Mouse (Mus musculus) neural tube, embryonic 15.5 days (tissue): ENCODE results near the gene Fam83c. TPM values are rescaled to one million over a fixed set of nuclear protein-coding genes. Genes with fewer than 3 reads are reported as not detected.

Experiments used
- ATAC-seq: fragments of 200-750 bp; cut with Nextera tagmentation; 2 replicates; pipeline ENCODE4 v1.8.0; 2017; ENCODE audit warnings: mild to moderate bottlenecking, moderate TSS enrichment, moderate library complexity; ENCODE audit not compliant: low FRiP score
- H3K27ac ChIP-seq: fragments of 300-500 bp; sonication (generic); replicated peaks from 2 replicates; pipeline ENCODE4 v1.5.1; 2015; ENCODE audit warnings: mild to moderate bottlenecking, inconsistent platforms
- H3K27me3 ChIP-seq: fragments of 300-500 bp; sonication (generic); replicated peaks from 2 replicates; pipeline ENCODE4 v1.6.1; 2015; ENCODE audit warnings: inconsistent platforms
- H3K36me3 ChIP-seq: fragments of 300-500 bp; sonication (generic); 2 replicates; pipeline ENCODE4 v1.6.1; 2015; ENCODE audit warnings: inconsistent platforms
- H3K4me1 ChIP-seq: fragments of 300-500 bp; sonication (generic); 2 replicates; pipeline ENCODE4 v1.6.1; 2015; ENCODE audit warnings: inconsistent platforms
- H3K4me2 ChIP-seq: fragments of 300-500 bp; sonication (generic); 2 replicates; pipeline ENCODE4 v1.6.1; 2015; ENCODE audit warnings: inconsistent platforms, mild to moderate bottlenecking, moderate library complexity
- H3K4me3 ChIP-seq: fragments of 300-500 bp; sonication (generic); replicated peaks from 2 replicates; pipeline ENCODE4 v1.5.1; 2015; ENCODE audit warnings: mild to moderate bottlenecking, inconsistent platforms
- H3K9ac ChIP-seq: fragments of 300-500 bp; sonication (generic); replicated peaks from 2 replicates; pipeline ENCODE4 v1.6.1; 2015; ENCODE audit warnings: mild to moderate bottlenecking, inconsistent platforms
- H3K9me3 ChIP-seq: fragments of 300-500 bp; sonication (generic); replicated peaks from 2 replicates; pipeline ENCODE4 v1.6.1; 2016; ENCODE audit warnings: inconsistent platforms
- WGBS: fragments of 180-500 bp; shearing (Covaris S2); methylation state at CpG from one replicate; pipeline ENCODE4 v1.1.7; 2015; ENCODE audit warnings: mixed read lengths; 5-methylcytosine and 5-hydroxymethylcytosine counted together
- polyA plus RNA-seq: library from polyadenylated mRNA; unstranded; fragments of >200 nt; fragmentation: Nextera tagmentation; extraction: Ambion mirVana; gene quantifications from 2 replicates; pipeline ENCODE4 v1.2.1, GENCODE M21; 2015

Gene Fam83c
- polyA plus RNA-seq, 1 experiment from 2014 or later = 0.72 TPM

- no peak overlapping the region for H3K4me3 ChIP-seq
- H3K36me3 ChIP-seq = peaks cover 19% of the 10 kb centered on the region; the same call in 1 of the 2 replicates
- no peaks in the 10 kb centered on the region for H3K9me3 ChIP-seq
- H3K27me3 ChIP-seq = no peaks in the 10 kb centered on the region
- H3K4me2 ChIP-seq = no peak overlapping the region
- ATAC-seq = no peak
- H3K4me1 ChIP-seq = no peaks in the 10 kb centered on the region
- H3K9ac ChIP-seq = no peak overlapping the region
- WGBS = 91% methylated on average over 4 of the region's 4 CpGs
- no peak overlapping the region for H3K27ac ChIP-seq
These were observed 25.0 kb downstream of the Fam83c start for GRCm38 (mm10) chr2:155809620-155810019.

DNA sequence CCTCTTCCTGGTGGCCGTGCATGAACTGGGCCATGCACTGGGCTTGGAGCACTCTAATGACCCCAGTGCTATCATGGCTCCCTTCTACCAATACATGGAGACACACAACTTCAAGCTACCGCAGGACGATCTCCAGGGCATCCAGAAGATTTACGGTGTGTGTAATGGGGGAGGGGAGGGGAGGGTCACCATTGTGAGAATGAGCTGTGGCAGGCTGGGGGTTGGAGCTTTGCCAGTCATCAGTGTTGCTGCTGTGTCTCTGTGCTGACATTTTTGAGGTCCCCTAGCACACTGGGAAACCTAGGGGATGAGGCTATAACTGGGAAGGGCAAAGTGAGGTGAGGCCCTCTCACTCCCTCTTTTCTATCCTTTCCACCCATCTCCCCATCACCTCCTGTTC lies 27.2 kb downstream of the Fam83c start:
- Histone ChIP-seq H3K9ac (no peak overlapping the region), H3K36me3 (peaks cover 16% of the 10 kb centered on the region; the same call in 1 of the 2 replicates), H3K4me3 (no peak overlapping the region), H3K27me3 (no peaks in the 10 kb centered on the region), H3K4me1 (no peaks in the 10 kb centered on the region), H3K9me3 (no peaks in the 10 kb centered on the region), H3K27ac (no peak overlapping the region), H3K4me2 (no peak overlapping the region)
- WGBS = 32% methylated on average over 4 of the region's 4 CpGs
- ATAC-seq = no peak

- H3K9me3 ChIP-seq = no peaks in the 10 kb centered on the region
- H3K27ac ChIP-seq = no peak overlapping the region
- H3K4me2 ChIP-seq = no peak overlapping the region
- H3K27me3 ChIP-seq = no peaks in the 10 kb centered on the region
- no peaks in the 10 kb centered on the region for H3K4me1 ChIP-seq
- H3K4me3 ChIP-seq = no peak overlapping the region
- no peak overlapping the region for H3K9ac ChIP-seq
- WGBS = 76% methylated on average over 5 of the region's 5 CpGs
- peaks cover 20% of the 10 kb centered on the region for H3K36me3 ChIP-seq
- ATAC-seq = no peak
These were observed 28.1 kb downstream of the Fam83c start for GRCm38 (mm10) chr2:155806548-155806947.

DNA sequence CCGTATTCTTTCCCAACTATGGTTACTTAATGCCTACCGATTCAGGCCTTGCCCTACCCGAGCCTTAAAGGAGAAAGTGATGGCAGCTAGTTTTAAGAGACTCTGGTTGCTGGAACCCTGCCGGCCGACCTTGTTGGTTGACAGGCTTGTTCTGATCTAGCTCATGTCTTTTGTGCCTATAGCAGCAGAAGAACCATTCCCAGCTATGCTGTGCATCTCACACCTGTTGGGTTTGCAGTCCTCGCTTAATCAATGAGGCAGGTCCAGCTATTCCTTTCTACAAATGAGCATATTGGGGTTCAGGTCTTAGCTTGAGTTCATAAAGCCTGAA lies 28.8 kb downstream of the Fam83c start:
- no peak overlapping the region for H3K27ac ChIP-seq
- H3K27me3 ChIP-seq = no peaks in the 10 kb centered on the region
- H3K36me3 ChIP-seq = peaks cover 25% of the 10 kb centered on the region
- H3K9ac ChIP-seq = no peak overlapping the region
- no peak for ATAC-seq
- no peak overlapping the region for H3K4me2 ChIP-seq
- no peaks in the 10 kb centered on the region for H3K9me3 ChIP-seq
- no peaks in the 10 kb centered on the region for H3K4me1 ChIP-seq
- 91% methylated on average over 6 of the region's 6 CpGs for WGBS
- H3K4me3 ChIP-seq = no peak overlapping the region

DNA sequence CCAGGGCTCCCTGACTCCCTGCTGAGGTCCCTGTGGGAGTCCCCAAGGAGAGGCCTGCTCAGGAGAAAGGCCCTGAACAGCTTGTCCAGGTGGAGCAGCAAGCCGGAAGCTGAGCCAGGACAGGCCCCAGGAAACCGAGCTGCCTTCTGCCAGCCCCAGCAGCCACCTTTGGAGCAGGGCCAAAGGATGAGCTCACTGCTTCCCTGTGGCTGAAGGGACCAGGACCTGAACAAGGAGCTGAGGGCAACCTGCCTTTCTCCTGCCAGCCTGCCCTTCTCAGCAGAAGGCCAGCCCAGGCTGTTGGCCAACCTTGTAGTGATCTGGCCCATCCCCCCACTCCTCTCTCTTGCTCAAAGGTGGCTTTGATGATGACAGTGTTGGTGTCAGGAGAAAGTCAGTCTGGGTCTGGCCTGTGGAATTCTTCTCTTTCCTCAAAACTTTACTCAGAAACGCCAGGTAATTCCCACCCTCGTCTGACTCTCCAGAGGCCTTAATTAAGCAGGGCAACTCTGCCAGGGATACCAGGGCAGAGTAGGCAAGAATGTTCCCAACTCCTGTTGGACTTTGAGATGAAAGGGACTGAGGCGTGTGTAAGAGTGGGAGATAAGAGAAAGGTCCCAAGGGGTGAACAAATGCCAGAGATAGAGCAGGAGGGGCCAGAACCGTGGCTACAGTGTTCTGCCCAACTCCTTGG lies 29.3 kb downstream of the Fam83c start:
- WGBS = 61% methylated on average over 6 of the region's 6 CpGs
- H3K9me3 ChIP-seq = no peaks in the 10 kb centered on the region
- ATAC-seq = no peak
- no peak overlapping the region for H3K4me3 ChIP-seq
- H3K36me3 ChIP-seq = peaks cover 24% of the 10 kb centered on the region
- H3K27ac ChIP-seq = no peak overlapping the region
- no peak overlapping the region for H3K4me2 ChIP-seq
- no peak overlapping the region for H3K9ac ChIP-seq
- no peaks in the 10 kb centered on the region for H3K27me3 ChIP-seq
- no peaks in the 10 kb centered on the region for H3K4me1 ChIP-seq

- Histone ChIP-seq H3K4me3 (no peak overlapping the region), H3K27ac (no peak overlapping the region), H3K27me3 (no peaks in the 10 kb centered on the region), H3K9ac (no peak overlapping the region), H3K4me1 (no peaks in the 10 kb centered on the region), H3K36me3 (peaks cover 36% of the 10 kb centered on the region), H3K9me3 (no peaks in the 10 kb centered on the region), H3K4me2 (no peak overlapping the region)
- WGBS = 72% methylated on average over 5 of the region's 5 CpGs
- ATAC-seq = no peak
These were observed 30.6 kb downstream of the Fam83c start for GRCm38 (mm10) chr2:155804053-155804452.

- H3K27me3 ChIP-seq = no peaks in the 10 kb centered on the region
- 55% methylated on average over 3 of the region's 3 CpGs for WGBS
- no peak for ATAC-seq
- H3K4me2 ChIP-seq = no peak overlapping the region
- no peak overlapping the region for H3K27ac ChIP-seq
- peaks cover 49% of the 10 kb centered on the region for H3K36me3 ChIP-seq
- no peaks in the 10 kb centered on the region for H3K4me1 ChIP-seq
- no peak overlapping the region for H3K9ac ChIP-seq
- H3K9me3 ChIP-seq = no peaks in the 10 kb centered on the region
- no peak overlapping the region for H3K4me3 ChIP-seq
These were observed 31.9 kb downstream of the Fam83c start for GRCm38 (mm10) chr2:155802761-155803160.

DNA sequence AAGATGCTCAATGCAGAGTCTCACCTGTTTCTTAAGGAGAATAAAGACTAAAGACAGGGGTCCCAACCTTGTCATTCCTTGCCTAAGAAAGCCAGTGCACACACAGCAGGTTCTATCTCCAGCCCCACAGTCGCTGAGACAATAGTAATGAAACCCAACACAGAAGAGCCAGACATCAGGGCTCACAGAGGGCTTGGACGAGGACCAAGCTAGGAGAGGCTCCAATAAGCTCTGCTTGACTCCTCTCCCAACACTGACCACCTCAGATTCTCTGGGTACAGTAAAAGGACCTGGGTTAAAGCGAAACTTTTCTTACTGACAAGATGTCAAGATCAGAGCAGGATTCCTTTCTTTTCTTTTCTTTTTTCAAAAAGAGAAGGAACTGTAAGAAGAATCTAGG lies 36.0 kb downstream of the Fam83c start:
- Histone ChIP-seq H3K36me3 (peaks cover 65% of the 10 kb centered on the region), H3K9me3 (no peaks in the 10 kb centered on the region), H3K4me2 (no peak overlapping the region), H3K9ac (no peak overlapping the region), H3K27me3 (no peaks in the 10 kb centered on the region), H3K27ac (no peak overlapping the region), H3K4me1 (no peaks in the 10 kb centered on the region), H3K4me3 (no peak overlapping the region)
- no peak for ATAC-seq
- WGBS = 63% methylated on average over 3 of the region's 3 CpGs

GRCm38 (mm10) chr2:155794674-155795445 lies 39.8 kb downstream of the Fam83c start:
- Histone ChIP-seq H3K27me3 (no peaks in the 10 kb centered on the region), H3K9me3 (no peaks in the 10 kb centered on the region), H3K4me3 (no peak overlapping the region), H3K9ac (no peak overlapping the region), H3K4me1 (no peaks in the 10 kb centered on the region), H3K36me3 (peaks cover 36% of the 10 kb centered on the region), H3K27ac (no peak overlapping the region), H3K4me2 (no peak overlapping the region)
- 91% methylated on average over 12 of the region's 12 CpGs for WGBS
- ATAC-seq = no peak

GRCm38 (mm10) chr2:155792899-155793298 lies 41.8 kb downstream of the Fam83c start:
- Histone ChIP-seq H3K27me3 (no peaks in the 10 kb centered on the region), H3K9ac (no peak overlapping the region), H3K36me3 (peaks cover 17% of the 10 kb centered on the region), H3K4me2 (no peak overlapping the region), H3K4me3 (no peak overlapping the region), H3K4me1 (no peaks in the 10 kb centered on the region), H3K9me3 (no peaks in the 10 kb centered on the region), H3K27ac (no peak overlapping the region)
- no peak for ATAC-seq
- 31% methylated on average over 12 of the region's 12 CpGs for WGBS

DNA sequence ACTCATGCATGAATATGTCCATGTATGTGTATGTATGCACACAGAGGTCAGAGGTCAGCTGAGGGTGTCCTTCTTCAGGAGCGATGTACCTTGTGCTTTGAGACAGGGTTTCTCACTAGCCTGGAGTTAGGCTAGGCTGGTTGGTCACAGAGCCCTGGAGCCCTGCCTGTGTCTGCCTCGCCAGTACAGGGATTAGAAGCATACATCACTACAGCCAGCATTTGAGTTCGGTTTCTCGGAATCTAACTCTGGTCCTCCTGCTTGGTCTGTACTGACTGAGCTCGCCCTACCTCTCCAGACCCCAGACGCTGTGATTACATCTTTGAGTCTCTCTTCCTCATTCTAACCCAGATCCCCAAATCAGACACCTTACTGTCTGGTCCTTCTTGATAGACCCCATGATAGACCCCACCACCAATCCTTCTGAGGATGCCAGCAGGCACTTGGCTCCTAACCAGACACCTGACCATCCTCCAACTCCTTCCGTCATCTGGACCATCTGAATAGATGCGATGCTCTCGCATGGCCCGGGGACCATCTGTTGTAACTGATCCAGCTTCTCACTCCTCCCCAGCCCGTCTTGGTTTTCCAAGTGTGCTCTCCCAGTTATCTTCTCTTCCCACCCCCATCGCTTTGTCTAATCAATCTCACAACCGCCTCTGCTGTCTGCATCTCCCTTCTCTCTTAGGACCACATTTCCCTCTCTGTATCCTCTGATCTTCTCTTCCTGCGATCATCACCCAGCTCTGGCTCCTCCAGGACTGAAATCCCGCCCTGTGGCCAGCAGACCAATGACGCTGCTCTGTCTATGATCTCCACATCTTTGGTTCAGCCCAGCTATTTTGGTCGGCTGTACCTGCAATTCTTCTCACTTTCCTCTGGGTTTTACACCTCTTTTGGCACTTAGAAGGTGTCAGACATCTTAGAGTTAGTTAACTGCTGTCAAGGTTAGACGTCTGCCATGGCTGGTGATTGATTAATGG lies 46.4 kb downstream of the Fam83c start:
- Histone ChIP-seq H3K4me2 (no peak overlapping the region), H3K4me3 (no peak overlapping the region), H3K27me3 (no peaks in the 10 kb centered on the region), H3K4me1 (no peaks in the 10 kb centered on the region; the same call in 1 of the 2 replicates), H3K27ac (no peak overlapping the region), H3K9ac (no peak overlapping the region), H3K36me3 (no peaks in the 10 kb centered on the region), H3K9me3 (no peaks in the 10 kb centered on the region)
- ATAC-seq = no peak
- 76% methylated on average over 18 of the region's 18 CpGs for WGBS
